Mouse (Mus musculus) yolk sac, embryonic 10.5 days (tissue): ENCODE results near the gene Ikzf4.
A peak's percentile ranks its signal among the peaks of the same experiment; 100 is the strongest.
"Not testable (repeated sequence)": the region's sequence is repeated elsewhere in the genome, so short reads cannot be mapped to it uniquely, and the experiment has no call there.

Source experiments
- DNase-seq: peaks from one replicate; pipeline ENCODE4 v3.0.0-alpha.2; 2017; ENCODE audit warnings: low spot score

Gene Ikzf4

GRCm38 (mm10) chr10:128640891-128641290, 4.9 kb downstream of the Ikzf4 start:
- DNase-seq = no peak

DNA sequence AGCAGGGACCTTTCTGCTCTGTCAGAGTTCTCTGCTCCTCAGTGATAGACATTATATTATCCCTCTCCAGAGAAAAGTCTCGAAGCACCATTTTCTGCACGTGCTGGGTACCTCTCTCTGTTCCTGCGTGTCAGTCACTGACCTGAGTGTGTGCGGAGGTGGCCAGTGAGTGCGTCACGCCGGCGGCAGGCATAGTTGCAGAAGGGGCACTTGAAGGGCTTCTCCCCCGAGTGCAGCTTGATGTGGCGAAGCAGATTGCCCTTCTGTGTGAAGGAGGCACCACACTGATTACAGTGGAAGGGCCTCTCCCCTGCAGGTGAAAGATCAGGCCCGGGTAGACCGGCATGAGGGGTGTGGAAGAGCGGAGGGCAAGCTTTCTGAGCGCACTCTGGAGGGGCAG, 5.8 kb downstream of the Ikzf4 start:
- no peak for DNase-seq

DNA sequence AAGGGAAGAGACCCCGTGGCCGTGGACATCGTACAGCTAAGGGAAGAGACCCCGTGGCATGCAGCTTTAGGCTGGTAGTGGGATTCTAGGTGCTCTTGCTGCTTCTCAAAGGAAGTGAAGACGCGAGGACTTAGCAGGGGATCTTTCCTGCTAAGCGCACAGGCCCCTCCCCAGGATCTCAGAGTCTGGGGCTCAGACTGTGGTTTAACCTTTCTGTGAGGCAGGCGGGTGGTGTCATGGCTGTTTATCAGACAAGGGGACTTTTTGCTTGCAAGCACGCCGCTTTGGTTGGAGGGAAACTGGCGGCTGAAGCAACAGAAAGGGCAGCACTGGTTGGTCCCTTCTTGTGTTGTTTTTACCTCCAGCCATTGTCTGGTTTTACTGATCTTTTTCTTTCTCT, 8.8 kb downstream of the Ikzf4 start:
- no peak for DNase-seq

DNA sequence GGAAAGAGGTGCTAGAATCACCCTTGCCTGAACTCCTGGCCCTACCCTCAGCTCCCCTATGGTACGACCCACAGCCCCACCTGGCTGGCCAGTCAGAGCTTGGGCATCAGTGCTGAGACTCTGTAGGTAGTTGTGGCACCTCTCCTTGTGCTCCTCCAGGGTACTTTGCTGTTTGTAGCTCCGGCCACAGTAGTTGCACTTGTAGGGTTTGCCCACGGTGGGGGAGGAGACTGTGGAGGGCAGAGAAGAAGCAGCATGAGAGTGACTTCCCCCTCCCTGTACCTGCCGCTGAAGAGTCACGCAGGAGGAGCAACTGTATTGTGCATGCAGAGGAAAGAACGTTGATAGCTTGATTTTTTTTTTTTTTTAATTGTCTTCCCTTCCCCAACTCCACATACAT, 9.2 kb downstream of the Ikzf4 start:
- no peak for DNase-seq

GRCm38 (mm10) chr10:128635697-128636096, 10.1 kb downstream of the Ikzf4 start:
- no peak for DNase-seq

DNA sequence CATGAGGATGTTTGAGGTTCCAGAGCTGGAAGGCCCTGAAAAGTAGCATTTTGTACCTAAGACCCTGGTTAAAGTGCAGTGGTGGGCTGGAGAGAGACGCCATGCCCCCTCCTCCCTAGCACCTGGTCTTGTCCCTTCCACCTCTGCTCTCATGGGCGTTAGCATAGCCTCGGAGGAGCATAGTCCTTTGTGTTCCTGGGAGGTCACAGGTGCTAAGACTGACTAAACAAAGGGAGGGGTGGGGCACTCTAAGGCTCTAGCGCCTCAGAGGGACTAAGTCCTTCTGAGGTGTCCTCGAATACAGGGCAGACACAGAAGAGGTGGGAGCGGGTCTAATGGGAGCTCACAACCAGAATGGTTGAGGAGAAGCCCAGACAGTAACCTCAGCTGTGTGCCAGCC, 14.2 kb downstream of the Ikzf4 start:
- peak; percentile 79 for DNase-seq

DNA sequence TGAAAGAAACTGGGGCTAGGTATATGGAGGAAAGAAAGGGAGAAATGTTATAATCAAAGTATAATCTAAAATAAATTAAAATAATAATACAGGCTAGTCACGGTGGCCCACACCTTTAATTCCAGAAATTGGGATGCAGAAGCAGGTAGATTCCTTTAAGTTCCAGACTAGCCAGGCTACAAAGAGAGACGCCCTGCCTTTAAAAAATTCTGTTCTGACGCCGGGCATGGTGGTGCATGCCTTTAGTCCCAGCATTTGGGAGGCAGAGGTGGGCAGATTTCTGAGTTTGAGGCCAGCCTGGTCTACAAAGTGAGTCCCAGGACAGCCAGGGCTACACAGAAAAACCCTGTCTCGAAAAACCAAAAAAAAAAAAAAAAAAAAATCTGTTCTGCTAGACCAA, 15.5 kb downstream of the Ikzf4 start:
- not testable (repeated sequence) for DNase-seq

- no peak for DNase-seq
Measured at GRCm38 (mm10) chr10:128629746-128630145, 16.0 kb downstream of the Ikzf4 start.

- no peak for DNase-seq
Measured at GRCm38 (mm10) chr10:128627398-128628317, 18.1 kb downstream of the Ikzf4 start.

DNA sequence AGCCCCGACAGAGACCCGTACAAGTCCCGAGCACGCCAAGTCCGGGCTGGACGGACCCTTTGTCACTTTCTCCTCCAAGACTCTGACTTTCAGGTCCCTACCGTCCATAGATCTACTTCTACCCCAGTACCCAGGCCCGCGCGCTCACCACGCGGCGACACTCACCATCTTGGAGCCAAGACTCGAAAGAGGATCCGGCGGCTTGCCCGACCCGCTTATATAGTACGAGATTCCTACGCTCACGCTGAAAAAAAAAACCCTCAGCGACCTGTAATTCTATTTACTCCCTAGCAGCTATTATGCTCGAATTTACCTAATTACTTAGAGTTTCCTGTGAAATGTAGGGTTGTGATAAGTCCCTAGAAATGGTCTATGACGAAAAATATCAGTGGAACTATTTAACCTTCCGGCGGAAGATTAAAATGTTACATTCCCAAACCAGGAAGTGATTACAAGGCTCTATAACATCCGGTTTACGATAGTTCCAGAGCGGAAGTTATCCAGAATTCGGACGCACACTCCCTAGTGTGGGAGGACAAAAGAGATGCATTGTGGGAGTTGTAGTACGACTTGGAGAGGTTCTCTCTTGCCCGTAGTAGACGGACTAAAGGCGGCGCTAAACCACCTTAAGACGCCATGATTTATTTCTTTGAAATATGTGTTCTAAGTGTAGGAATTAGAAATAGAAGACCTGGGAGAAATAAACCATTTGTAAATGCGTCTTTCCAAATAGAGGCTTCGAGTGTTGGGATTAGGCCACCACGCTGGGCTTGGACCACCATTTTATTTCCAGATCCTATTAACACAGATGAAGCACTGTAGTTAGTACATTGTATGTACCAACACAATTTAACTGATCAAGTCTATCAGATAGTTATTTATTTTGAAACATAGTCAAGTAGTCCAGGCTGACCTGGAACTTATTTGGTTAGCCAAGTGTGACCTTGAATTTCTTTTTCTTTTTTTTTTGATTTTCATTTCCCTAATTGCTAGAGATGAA, 19.2 kb downstream of the Ikzf4 start, which contains the start of gene Rps26:
Gene Rps26 (minus strand): TSS at position 437 of the 1,000 bp plus-strand sequence.
- peak; percentile 95 for DNase-seq

- no peak for DNase-seq
Measured at GRCm38 (mm10) chr10:128625287-128625894, 20.4 kb downstream of the Ikzf4 start.

GRCm38 (mm10) chr10:128623106-128623613, 22.6 kb downstream of the Ikzf4 start:
- DNase-seq = not testable (repeated sequence)

DNA sequence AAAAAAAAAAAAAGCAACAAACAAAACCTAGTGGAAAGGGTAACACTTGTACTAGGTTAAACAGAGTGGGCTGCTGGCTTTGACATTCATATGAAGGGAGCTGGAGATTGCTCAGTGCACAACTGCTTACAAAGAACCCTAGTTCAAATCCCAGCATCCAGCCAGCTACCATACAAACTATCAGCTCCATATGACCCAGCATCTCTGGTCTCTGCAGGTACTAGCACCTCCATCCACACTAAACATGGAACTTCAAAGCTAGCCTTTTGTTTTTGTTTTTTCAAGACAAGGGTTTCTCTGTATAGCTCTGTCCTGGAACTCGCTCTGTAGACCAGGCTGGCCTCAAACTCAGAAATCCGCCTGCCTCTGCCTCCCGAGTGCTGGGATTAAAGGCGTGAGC, 23.1 kb downstream of the Ikzf4 start:
- no peak for DNase-seq

DNA sequence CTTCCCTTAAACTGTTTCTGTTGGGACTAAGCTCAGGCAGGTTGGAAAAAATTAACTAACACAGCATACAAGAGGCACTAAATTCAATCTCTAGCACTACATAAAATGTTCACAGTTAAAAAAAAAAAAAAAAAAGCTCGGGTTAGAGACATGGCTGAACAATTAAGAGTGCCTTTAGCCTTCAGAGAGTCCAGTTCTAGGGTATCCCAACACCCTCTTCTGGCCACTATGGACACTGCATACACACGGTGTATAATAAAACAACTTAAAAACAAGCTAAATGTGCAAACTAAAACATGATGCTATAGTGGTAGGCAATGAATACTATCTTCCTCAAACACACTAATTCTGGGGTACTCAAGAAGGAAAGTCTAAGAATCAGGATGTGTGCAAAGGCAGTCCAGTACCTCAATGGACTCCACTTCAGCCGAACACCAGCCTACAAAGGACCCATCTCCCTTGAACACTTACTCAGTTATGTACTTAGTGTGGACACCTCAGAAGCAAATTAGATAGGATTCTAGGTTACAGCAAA, 23.7 kb downstream of the Ikzf4 start:
- DNase-seq = no peak

GRCm38 (mm10) chr10:128620241-128620640, 25.6 kb downstream of the Ikzf4 start:
- no peak for DNase-seq

GRCm38 (mm10) chr10:128619148-128619547, 26.6 kb downstream of the Ikzf4 start:
- DNase-seq = not testable (repeated sequence)

DNA sequence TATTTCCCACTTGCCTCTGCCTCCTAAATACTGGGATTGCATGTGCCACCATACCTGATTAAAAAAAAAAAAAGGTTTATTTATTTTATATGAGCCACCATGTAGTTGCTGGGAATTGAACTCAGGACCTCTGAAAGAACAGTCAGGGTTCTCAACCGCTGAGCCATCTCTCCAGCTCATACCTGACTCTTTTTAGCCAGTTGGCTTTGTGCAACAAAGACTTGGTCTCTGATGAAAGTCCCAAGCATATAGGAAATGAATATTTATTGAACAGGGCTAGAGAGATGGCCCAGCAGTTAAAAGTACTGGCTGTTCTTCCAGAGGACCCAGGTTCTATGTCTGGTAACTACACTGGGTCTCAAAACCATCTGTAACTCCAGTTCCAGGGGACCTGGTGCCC, 27.2 kb downstream of the Ikzf4 start:
- no peak for DNase-seq

GRCm38 (mm10) chr10:128615798-128616448, 29.9 kb downstream of the Ikzf4 start:
- not testable (repeated sequence) for DNase-seq

GRCm38 (mm10) chr10:128614934-128615333, 30.9 kb downstream of the Ikzf4 start:
- DNase-seq = no peak

DNA sequence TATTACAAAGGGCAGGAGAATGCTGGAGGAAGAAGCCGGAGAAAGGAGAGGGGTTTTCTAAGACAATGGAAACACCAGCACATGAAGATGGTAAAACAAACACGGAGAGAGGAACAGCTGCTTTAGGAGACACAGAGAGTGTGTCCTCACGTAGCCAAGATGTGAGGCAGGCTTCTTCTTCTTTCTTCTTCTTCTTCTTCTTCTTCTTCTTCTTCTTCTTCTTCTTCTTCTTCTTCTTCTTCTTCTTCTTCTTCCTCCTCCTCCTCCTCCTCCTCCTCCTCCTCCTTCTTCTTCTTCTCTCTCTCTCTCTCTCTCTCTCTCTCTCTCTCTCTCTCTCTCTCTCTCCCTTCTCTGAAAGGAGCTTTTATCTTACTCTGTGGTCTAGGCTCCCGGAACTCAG, 32.0 kb downstream of the Ikzf4 start:
- not testable (repeated sequence) for DNase-seq

- no peak for DNase-seq
Measured at GRCm38 (mm10) chr10:128613154-128613440, 32.7 kb downstream of the Ikzf4 start.
